Mouse (Mus musculus) intestine, embryonic 14.5 days (tissue): ENCODE measurements around the gene BC052040. TPM values are rescaled to one million over a fixed set of nuclear protein-coding genes. Genes with fewer than 3 reads are reported as not detected.

Experiments used
- ATAC-seq: fragments of 200-750 bp; cut with Nextera tagmentation; replicated peaks from 2 replicates; pipeline ENCODE4 v1.8.0; 2017; ENCODE audit warnings: low read depth, moderate number of reproducible peaks, moderate TSS enrichment, moderate library complexity; ENCODE audit not compliant: low FRiP score, low TSS enrichment
- DNase-seq: peaks from one replicate; pipeline ENCODE4 v3.0.0-alpha.2; 2018; ENCODE audit warnings: low spot score
- H3K27ac ChIP-seq: fragments of 300-500 bp; sonication (generic); 2 replicates; pipeline ENCODE4 v1.5.1; 2014; ENCODE audit warnings: low read depth, mild to moderate bottlenecking, control low read depth
- H3K27me3 ChIP-seq: fragments of 300-500 bp; sonication (generic); replicated peaks from 2 replicates; pipeline ENCODE4 v1.6.1; 2014; ENCODE audit warnings: low read length, control low read depth; ENCODE audit not compliant: control insufficient read depth, insufficient read depth
- H3K36me3 ChIP-seq: fragments of 300-500 bp; sonication (generic); 2 replicates; pipeline ENCODE4 v1.6.1; 2014; ENCODE audit warnings: low read length, control low read depth; ENCODE audit not compliant: control insufficient read depth, insufficient read depth
- H3K4me1 ChIP-seq: fragments of 300-500 bp; sonication (generic); replicated peaks from 2 replicates; pipeline ENCODE4 v1.6.1; 2014; ENCODE audit warnings: low read length, control low read depth, mixed read lengths; ENCODE audit not compliant: control insufficient read depth, insufficient read depth
- H3K4me2 ChIP-seq: fragments of 300-500 bp; sonication (generic); 2 replicates; pipeline ENCODE4 v1.6.1; 2014; ENCODE audit warnings: low read length
- H3K4me3 ChIP-seq: fragments of 300-500 bp; sonication (generic); 2 replicates; pipeline ENCODE4 v1.5.1; 2014; ENCODE audit warnings: low read depth, low read length, control low read depth, mixed read lengths
- H3K9ac ChIP-seq: fragments of 300-500 bp; sonication (generic); 2 replicates; pipeline ENCODE4 v1.6.1; 2014; ENCODE audit warnings: mild to moderate bottlenecking, low read length
- H3K9me3 ChIP-seq: fragments of 300-500 bp; sonication (generic); 2 replicates; pipeline ENCODE4 v1.6.1; 2016; ENCODE audit warnings: low read length, control low read depth; ENCODE audit not compliant: control insufficient read depth
- WGBS: fragments of 180-500 bp; shearing (Covaris S2); extraction: QIAGEN DNeasy Blood & Tissue Kit; methylation state at CpG from one replicate; pipeline ENCODE4 v1.1.7; 2014; 5-methylcytosine and 5-hydroxymethylcytosine counted together
- polyA plus RNA-seq: library from polyadenylated mRNA; unstranded; fragments of >200 nt; fragmentation: Nextera tagmentation; extraction: Ambion mirVana; gene quantifications from 2 replicates; pipeline ENCODE4 v1.2.1, GENCODE M21; 2014

Gene BC052040
- polyA plus RNA-seq, 1 experiment from 2014 or later, result 13.3 TPM

- Histone ChIP-seq H3K9ac (no peak overlapping the region), H3K4me3 (no peak overlapping the region), H3K4me1 (peaks cover 3% of the 10 kb centered on the region), H3K27me3 (no peaks in the 10 kb centered on the region), H3K36me3 (no peaks in the 10 kb centered on the region), H3K9me3 (no peaks in the 10 kb centered on the region), H3K27ac (no peak overlapping the region), H3K4me2 (no peak overlapping the region)
- 60% methylated on average over 2 of the region's 2 CpGs for WGBS
- DNase-seq, result no peak
- no peak for ATAC-seq
These were observed 156.4 kb downstream of the BC052040 start for GRCm38 (mm10) chr2:115737966-115738365.

GRCm38 (mm10) chr2:115742061-115742460, 160.5 kb downstream of the BC052040 start:
- Histone ChIP-seq H3K9me3 (no peaks in the 10 kb centered on the region), H3K4me1 (no peaks in the 10 kb centered on the region; the same call in 1 of the 2 replicates), H3K27ac (no peak overlapping the region), H3K4me2 (no peak overlapping the region), H3K36me3 (no peaks in the 10 kb centered on the region), H3K9ac (no peak overlapping the region), H3K4me3 (no peak overlapping the region), H3K27me3 (no peaks in the 10 kb centered on the region)
- no peak for ATAC-seq
- 82% methylated on average over 7 of the region's 7 CpGs for WGBS
- no peak for DNase-seq

DNA sequence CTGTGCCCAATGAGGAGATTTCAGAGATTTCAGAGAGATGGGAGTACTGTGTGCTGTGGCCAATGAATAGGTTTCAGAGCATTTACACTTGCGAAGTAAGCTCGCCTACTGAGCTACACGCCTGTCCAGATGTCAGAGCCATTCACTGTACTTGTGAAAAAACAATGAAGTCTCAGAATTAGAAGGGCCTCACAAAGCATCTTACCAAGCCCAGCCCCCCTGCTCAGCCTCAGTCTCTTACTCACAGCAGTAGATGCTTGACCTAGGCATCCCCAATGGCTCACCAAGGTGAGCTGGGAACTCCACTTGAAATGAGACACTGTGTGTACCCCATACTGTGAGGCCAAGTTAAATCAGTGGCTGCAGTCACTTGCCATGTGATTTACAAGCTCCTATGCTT, 166.1 kb downstream of the BC052040 start:
- H3K4me3 ChIP-seq, result no peak overlapping the region
- H3K9me3 ChIP-seq, result no peaks in the 10 kb centered on the region
- H3K4me1 ChIP-seq, result no peaks in the 10 kb centered on the region
- H3K4me2 ChIP-seq, result no peak overlapping the region
- H3K27ac ChIP-seq, result no peak overlapping the region
- no peaks in the 10 kb centered on the region for H3K36me3 ChIP-seq
- ATAC-seq (no peak), DNase-seq (no peak)
- no peak overlapping the region for H3K9ac ChIP-seq
- H3K27me3 ChIP-seq, result no peaks in the 10 kb centered on the region
- 90% methylated on average over 3 of the region's 3 CpGs for WGBS

DNA sequence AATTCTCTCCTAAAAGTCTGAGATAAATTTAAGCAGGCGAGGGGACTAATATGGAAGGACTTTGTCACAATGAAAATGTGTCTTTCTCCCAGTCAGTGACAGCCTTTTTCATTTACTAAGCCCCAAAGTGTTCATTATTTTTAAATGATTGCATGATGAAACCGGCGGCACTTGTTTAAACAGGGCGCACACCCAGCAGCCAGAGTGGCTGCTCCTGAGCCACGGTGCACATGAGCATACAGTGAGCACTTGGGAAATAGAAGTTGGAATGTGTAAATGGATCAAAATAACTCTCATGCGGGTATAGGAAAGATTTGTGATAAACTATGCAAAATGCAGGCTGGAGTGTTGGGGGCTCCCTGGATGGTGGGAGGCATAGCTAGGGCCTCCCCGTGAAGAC, 169.7 kb downstream of the BC052040 start:
- ATAC-seq, result no peak
- DNase-seq, result no peak
- Histone ChIP-seq H3K4me1 (no peaks in the 10 kb centered on the region), H3K9me3 (no peaks in the 10 kb centered on the region), H3K9ac (no peak overlapping the region), H3K4me3 (no peak overlapping the region), H3K4me2 (no peak overlapping the region), H3K27ac (no peak overlapping the region), H3K27me3 (no peaks in the 10 kb centered on the region), H3K36me3 (no peaks in the 10 kb centered on the region)
- WGBS, result 65% methylated on average over 7 of the region's 7 CpGs

DNA sequence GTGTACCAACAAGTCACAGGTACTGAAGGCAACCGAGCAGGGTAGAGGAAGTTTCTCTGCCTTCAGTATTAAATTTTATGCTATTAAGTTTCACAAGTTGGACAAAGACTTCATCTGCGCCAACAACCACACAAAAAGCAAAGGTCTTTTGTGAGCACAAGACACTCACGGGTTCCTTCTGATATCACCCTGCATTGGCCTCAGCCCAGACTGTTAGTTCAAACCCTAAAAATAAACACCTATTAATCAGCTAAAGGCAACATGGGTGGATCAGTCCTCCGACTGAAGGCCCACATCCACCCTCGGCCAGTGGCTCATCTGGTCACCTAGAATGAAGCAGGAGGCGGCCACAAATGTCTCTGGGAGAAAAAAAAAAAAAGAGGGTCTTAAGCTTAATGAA, 176.2 kb downstream of the BC052040 start:
- Histone ChIP-seq H3K4me2 (no peak overlapping the region), H3K27ac (no peak overlapping the region)

GRCm38 (mm10) chr2:115758542-115758941, 177.0 kb downstream of the BC052040 start:
- H3K27me3 ChIP-seq, result no peaks in the 10 kb centered on the region
- no peak overlapping the region for H3K4me3 ChIP-seq
- no peak overlapping the region for H3K27ac ChIP-seq
- no peak overlapping the region for H3K9ac ChIP-seq
- no peaks in the 10 kb centered on the region for H3K36me3 ChIP-seq
- WGBS, result 37% methylated on average over 6 of the region's 6 CpGs
- H3K4me1 ChIP-seq, result peaks cover 16% of the 10 kb centered on the region
- no peak overlapping the region for H3K4me2 ChIP-seq
- DNase-seq, result no peak
- no peaks in the 10 kb centered on the region for H3K9me3 ChIP-seq
- no peak for ATAC-seq

More for the DNA sequence above, 176.2 kb downstream of the BC052040 start:
- ATAC-seq, result no peak
- Histone ChIP-seq H3K9ac (no peak overlapping the region), H3K4me1 (peaks cover 16% of the 10 kb centered on the region), H3K4me3 (no peak overlapping the region), H3K9me3 (no peaks in the 10 kb centered on the region), H3K27me3 (no peaks in the 10 kb centered on the region), H3K36me3 (no peaks in the 10 kb centered on the region)
- WGBS, result 36% methylated on average over 6 of the region's 6 CpGs
- no peak for DNase-seq

DNA sequence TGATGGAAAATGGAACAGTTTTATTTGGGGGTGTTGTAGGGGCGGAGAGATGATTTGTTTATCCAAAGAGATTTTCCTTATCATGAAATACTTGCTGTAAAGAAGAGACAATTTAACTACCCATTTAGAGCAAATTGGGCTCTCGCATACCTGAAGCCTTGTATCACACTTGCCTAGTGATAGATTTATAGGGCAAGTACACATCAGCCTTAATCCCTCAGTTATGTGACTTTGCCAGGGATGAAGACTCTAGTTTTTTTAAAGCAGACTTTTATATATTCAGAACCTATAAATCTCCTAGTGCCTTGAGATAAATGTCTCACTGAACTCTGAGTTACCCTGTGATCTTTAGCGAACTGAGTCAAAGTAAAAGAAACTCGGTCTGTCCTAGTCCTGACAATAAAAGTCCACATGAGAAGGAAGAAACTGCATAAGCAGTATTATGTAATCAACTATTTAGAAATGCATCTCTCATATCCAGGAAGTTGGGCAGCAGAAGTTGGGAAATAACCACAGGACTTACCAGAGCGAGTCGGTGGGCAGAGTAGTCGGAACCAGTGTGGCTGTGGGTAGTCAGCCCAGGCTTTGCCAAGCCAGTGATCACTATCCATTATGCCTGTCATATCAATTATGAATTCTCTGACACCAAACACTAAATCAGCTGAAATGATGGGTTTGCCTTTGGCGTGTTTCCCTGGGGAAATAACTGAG, 183.2 kb downstream of the BC052040 start:
- WGBS, result 61% methylated on average over 8 of the region's 8 CpGs

DNA sequence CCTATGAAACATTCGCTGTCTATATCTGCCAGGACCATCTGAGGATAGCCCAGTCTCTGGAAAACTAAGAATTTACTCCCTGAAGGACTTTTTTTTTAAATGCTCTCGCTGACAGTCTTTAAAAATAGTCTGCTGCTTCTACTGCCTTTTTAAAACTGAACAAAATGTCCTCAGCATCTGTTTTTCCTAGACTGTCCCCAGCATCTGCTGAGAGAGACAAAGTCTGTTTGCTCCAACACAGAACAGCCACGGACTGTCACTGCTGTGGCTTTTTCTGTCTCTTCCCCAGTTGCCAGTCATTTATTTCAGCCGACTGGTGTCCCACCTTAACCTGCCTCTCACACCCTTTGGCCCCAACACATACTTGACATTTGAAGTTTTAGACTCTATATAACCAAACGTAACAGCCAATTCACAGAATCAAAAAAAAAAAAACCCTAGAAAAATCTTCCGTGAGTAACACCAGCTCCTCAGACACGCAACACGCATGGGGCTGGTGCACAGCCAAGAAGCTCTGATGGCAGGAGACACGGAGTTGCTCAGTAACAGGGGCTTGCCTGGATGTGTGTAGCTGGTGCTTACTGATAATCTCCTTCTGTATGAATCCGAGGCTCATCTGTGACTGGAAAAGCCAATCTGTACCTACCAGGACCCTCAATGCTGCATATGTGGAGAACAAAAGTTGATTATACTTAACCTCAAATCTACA, 188.2 kb downstream of the BC052040 start:
- no peak overlapping the region for H3K27ac ChIP-seq
- DNase-seq, result no peak
- no peak overlapping the region for H3K4me2 ChIP-seq
- H3K4me1 ChIP-seq, result peaks cover 8% of the 10 kb centered on the region
- no peak overlapping the region for H3K9ac ChIP-seq
- WGBS, result 87% methylated on average over 10 of the region's 10 CpGs
- ATAC-seq, result no peak
- H3K36me3 ChIP-seq, result no peaks in the 10 kb centered on the region
- H3K27me3 ChIP-seq, result no peaks in the 10 kb centered on the region
- no peak overlapping the region for H3K4me3 ChIP-seq
- no peaks in the 10 kb centered on the region for H3K9me3 ChIP-seq

More for the DNA sequence above, 183.2 kb downstream of the BC052040 start:
- Histone ChIP-seq H3K9me3 (no peaks in the 10 kb centered on the region), H3K27me3 (no peaks in the 10 kb centered on the region), H3K4me2 (no peak overlapping the region), H3K36me3 (no peaks in the 10 kb centered on the region), H3K9ac (no peak overlapping the region), H3K27ac (no peak overlapping the region), H3K4me1 (0 out of 2 replicates have a peak, but pooled peaks cover 4% of the 10 kb centered on the region), H3K4me3 (no peak overlapping the region)
- ATAC-seq, result no peak
- no peak for DNase-seq

DNA sequence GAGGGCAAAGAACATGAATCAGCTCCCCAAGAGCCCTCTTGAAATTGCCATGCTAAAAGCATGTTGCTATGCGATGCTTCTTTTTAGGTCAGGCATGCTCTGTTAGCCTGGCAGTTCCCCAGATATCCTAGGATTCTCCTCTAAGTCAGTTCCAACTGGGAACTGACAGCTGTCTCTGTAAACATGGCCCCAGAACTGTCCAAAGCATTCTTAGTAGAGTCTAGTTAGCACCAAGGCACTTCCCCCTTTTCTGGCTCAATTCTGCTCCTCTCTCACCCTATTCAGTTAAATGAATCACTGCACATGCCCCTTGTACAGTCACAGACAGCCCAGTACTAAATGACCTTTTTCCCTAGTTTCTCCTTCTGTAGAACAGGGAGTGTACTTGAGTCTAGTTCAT, 191.2 kb downstream of the BC052040 start:
- no peak overlapping the region for H3K4me2 ChIP-seq
- H3K4me1 ChIP-seq, result peaks cover 31% of the 10 kb centered on the region
- no peak overlapping the region for H3K4me3 ChIP-seq
- no peaks in the 10 kb centered on the region for H3K9me3 ChIP-seq
- 87% methylated on average over 1 of the region's 1 CpGs for WGBS
- DNase-seq (no peak), ATAC-seq (no peak)
- no peak overlapping the region for H3K27ac ChIP-seq
- H3K9ac ChIP-seq, result no peak overlapping the region
- no peaks in the 10 kb centered on the region for H3K36me3 ChIP-seq
- H3K27me3 ChIP-seq, result no peaks in the 10 kb centered on the region
